Mouse (Mus musculus) E14TG2a.4 (cell line): ENCODE results near the gene Pigo.

Experiments
- CTCF ChIP-seq: conservative IDR thresholded peaks from 2 replicates; pipeline ENCODE4 v1.5.1; 2014; ENCODE audit warnings: low read length
- POU5F1 ChIP-seq: IDR thresholded peaks from 2 replicates; pipeline ENCODE4 v1.6.1; 2014; ENCODE audit warnings: low read length, borderline replicate concordance

GRCm38 (mm10) chr4:43043644-43044357 lies 18.2 kb upstream of the Pigo start:
- TF ChIP-seq CTCF, result no peak
- no peak for TF ChIP-seq POU5F1
